Mouse (Mus musculus): ENCODE measurements around the gene Crls1. TPM values are rescaled to one million over a fixed set of nuclear protein-coding genes. Genes with fewer than 3 reads are reported as not detected.

Gene Crls1
- polyA plus RNA-seq, 1 experiment: 76.8 TPM

DNA sequence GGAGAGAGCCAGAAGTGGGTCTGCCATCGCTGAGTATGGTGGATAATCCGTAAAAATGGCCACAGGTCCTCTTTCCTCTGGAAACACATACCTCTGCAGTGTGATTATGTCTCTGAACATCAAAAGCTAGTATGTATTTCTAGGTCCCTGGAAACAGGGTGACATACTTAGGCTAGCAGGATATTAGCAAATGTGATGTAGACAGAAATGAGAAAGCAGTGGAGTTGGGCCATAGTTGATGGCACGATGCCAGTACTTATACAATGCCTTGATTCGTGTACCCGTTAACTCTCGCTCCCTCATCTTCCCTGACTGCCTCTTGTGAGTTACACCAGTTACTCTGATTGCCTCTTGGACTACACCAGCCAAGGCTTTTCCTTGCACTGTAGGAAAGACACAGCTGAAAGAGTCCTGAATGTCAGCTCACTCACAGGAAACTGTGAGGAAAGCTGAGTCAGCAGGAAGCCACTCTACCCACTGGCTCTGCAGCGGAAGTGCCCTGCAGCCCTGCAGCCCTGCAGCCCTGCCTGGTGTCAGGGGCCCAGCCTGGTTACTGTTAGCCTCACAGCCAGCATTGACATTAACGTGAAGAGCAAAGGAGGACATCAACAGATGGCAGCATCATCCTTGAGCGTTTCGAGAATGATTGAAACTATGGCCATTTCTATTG lies 27.3 kb downstream of the Crls1 start:
- TF ChIP-seq GATA1 (IDR thresholded peaks at IDR 0.05; ENCODE audit: low read length): no peak

DNA sequence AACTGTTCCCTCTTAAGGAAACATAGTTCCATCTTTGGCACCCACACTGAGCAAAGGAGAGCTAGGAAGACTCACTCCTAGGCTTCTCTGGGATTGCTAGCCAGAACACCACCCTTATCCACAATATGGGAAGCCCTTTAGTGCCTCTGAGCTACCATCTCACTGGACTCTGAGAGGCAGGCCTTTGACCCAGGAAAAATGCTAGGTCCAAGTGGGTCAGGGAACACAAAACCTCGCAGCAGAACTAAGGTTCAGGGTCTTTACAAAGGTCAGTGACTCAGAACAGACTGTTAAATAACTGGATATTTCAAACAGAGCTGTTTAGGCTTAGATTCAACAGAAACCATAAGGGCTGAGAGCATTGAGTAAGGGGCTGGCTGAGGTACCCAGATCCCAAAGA lies 30.5 kb downstream of the Crls1 start:
- TF ChIP-seq GATA1 (IDR thresholded peaks at IDR 0.05; ENCODE audit: low read length): no peak

DNA sequence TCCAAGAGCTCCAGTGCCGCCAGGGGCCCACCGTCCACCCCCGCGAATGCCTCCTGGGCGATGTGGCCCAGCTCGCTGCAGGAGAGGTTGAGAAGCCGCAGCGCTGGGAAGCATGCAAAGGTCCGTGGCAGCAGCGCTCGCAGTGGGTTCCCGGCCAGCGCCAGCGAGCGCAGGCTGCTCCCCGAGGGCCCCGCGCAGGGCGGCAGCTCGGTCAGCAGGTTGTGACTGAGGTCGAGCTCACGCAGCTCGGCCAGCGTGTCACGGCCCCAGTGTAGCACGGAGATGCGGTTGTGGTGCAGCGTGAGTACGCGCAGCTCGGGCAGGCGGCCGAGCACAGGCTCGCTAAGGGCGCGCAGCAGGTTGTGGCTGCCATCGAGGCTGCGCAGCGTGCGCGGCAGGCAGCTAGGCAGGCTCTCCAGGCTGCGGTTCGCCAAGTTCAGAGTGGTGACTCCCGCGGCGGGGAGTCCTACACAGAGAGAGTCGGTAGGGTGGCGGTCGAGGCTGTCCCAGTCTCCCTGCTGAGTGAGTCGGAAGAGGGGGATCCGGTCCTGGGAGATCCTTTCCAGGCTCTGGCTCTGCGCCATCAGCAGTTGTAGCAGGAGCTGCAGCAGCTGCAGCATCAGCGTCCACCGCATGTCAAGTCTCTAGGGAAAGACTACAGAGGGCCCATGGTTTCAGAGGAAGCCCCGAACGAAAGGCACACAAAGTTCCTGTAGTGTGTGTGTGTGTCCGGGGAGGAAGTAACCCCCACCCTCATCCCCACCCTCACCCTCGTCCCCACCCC lies 33.0 kb downstream of the Crls1 start:
- TF ChIP-seq GATA1 (IDR thresholded peaks at IDR 0.05; ENCODE audit: low read length): no peak

DNA sequence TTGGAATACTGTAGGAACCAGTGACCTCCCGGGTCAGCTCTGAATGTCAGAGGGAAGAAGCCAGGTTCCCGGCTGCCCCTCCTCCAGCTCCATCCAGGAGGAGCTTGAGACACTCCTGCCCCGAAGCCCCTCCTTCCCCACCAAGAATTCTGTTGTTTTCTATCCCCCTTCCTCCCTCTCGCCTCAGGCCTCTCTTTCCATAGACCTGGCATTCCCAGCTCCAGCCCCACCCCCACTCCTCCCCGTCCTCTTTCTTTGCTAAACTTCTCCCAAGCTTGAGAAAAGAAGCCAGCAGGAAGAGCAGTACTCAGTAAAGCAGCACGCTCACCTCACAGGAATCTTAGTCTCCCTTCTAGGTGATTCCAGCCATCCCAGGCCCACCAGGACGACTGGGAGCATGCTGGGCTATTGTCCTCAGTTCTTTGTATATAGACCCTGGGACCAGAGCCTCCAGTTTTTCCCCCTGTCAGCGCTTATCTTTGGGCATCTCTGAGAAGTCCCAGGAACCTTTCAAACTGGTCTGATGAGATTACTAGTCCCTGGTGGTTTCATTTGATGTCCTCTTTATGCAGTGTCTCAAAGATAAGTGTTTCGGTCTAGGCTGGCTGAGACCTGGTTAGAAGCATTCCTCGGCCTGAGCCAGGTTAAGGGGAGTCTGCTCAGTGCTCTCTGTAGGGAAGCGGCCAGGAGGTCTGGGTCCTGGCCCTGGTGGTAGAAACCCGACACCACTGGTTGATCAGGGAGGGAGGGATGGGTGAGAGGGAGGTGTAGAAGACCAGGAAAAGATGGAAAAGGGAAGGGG lies 34.6 kb downstream of the Crls1 start, which contains the start of gene Lrrn4:
Gene Lrrn4 (minus strand): TSS at position 48 of the 802 bp plus-strand sequence.
- TF ChIP-seq GATA1 (IDR thresholded peaks at IDR 0.05; ENCODE audit: low read length): no peak

DNA sequence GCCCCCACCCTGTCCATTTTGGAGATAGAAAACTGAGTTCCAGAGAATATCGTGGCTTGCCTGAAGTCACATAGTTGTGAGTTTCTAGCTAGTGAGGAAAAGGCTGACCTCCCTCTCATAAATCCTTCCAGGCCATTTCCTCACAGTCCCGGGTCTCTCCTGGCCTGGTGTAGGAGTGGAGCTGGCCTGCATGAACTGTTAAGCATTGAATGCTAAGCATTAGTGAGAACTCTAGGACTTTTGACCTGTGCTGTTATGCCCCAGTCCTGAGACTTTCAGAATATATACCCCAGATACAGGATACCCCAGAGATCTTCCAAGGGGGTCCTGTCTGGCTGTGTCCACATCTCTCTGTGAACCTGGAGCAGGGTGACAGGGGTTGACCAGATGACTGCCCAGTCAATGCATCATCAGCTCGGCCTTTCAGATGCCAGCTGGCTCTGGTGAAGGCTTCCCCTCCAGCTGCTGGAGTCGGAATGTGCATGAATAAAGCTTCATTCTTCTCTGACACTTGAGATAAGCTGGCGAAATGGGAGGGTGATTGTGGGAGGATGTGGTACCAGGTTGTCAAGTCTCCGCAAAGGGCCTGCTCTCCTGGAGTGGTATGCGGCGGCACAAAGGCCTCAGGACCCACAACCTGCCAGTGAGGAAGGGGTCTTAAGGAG lies 38.0 kb downstream of the Crls1 start:
- no peak for TF ChIP-seq GATA1 (IDR thresholded peaks at IDR 0.05; ENCODE audit: low read length)

DNA sequence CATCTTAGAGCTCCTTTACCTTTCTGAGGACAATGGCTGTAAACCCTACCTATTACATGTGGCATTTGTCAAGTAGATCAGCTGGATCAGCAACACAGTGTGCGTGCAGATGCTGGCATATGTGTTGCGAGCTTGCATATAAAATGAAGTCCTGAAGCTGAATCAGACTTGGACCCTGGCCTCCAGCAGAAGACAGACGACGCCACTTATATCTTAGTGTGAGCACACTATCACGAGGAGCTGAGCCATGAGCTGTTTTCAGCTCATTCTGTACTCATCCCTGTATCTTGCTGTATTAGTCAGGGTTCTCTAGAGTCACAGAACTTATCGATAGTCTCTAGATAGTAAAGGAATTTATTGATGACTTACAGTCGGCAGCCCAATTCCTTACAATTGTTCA lies 38.8 kb downstream of the Crls1 start:
- TF ChIP-seq GATA1 (IDR thresholded peaks at IDR 0.05; ENCODE audit: low read length): no peak

DNA sequence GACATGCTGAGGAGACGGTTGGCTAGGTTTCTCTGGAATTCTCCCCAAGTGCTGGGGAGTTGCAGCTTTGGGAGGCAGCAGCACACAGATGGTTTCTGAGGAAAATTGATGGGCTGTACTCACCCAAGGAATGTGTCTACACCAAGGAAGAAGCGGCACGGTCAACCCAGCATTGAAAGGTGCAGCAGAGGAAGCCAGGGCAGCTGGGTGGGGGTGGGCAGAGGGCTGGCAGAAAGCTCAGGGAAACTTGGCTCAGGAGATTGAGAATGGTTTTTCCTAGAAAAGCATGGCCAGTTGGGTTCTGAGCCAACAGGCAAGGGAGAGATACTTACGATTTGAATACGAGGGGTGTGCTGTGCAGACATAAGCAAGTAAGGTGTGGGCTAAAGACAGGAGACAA lies 47.4 kb downstream of the Crls1 start:
- TF ChIP-seq GATA1 (IDR thresholded peaks at IDR 0.05; ENCODE audit: low read length): no peak

DNA sequence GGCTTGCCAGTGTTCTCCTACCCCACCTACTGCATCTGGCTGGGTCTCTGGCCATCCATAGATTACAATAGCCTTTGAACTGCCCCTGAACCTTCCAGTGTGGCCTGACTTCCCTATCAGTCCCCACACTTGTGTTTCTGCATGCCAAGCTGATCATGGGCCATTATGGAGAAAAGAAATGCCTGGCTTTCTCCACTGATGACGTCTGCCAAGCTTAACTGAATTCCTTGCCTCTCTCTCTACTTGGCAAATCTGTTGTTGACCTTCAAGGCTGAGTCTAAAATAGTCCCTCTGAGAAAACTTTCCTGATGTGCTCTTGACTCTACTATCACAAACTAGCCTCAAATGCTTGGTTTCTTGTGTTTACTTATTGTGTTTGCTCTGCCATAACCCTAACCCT lies 51.7 kb downstream of the Crls1 start:
- no peak for TF ChIP-seq GATA1 (IDR thresholded peaks at IDR 0.05; ENCODE audit: low read length)

DNA sequence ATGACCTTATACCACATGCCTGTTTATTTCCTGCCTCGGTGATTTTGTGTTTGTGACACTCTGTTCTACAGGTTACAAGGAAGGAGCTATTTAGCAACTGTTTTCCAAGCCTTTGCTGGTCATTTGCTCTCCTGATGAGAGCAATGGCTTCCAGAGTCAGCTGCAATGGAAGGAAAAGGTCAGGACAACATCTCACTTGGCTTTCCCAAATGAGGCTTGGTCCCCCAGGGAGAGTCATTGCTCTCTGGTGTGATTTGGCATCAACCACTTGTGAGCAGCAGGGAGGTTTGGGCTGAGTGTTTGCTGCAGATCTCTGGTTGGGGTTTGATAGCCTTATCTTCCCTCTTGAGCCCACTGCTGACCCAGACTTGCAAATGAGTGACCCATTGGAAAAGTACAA lies 54.1 kb downstream of the Crls1 start:
- TF ChIP-seq GATA1 (IDR thresholded peaks at IDR 0.05; ENCODE audit: low read length): no peak

DNA sequence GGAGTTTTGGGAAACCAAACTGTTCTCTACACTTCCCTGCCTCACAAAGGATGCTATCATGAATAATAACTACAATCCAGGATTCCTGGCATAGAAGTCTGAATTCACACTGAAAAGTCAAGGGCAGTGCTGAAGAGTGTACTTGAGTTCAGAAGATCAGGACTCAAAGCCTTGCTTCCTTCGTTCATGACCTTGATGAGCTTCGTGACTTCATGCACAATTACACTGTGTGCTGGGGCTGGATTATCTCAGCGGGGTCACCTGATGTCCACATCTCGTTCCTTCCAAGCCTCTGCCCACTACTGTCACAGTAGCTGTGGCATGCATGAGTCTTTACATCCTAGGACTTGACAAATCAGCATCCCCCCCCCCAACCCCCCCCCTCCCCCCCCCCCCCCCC lies 55.2 kb downstream of the Crls1 start:
- TF ChIP-seq GATA1 (IDR thresholded peaks at IDR 0.05; ENCODE audit: low read length): no peak

DNA sequence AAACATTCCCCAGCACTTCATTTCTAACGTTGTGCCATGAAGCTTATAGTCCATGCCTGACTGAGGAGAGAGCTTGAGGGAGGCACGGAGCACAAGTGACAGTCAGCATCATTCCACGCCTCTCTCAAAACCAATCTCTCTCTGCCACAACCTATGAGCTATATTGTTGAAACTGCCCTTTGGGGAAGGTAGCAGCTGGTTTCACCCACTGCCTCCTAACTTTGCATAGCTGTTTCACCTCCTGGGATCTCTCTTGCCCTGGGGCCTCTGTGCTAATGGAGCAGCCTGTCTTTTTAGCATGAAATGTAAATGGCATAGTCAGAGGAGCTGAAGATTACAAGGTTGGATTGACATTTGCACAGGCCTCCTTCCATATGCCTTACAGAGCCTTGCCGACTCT lies 55.6 kb downstream of the Crls1 start:
- no peak for TF ChIP-seq GATA1 (IDR thresholded peaks at IDR 0.05; ENCODE audit: low read length)

DNA sequence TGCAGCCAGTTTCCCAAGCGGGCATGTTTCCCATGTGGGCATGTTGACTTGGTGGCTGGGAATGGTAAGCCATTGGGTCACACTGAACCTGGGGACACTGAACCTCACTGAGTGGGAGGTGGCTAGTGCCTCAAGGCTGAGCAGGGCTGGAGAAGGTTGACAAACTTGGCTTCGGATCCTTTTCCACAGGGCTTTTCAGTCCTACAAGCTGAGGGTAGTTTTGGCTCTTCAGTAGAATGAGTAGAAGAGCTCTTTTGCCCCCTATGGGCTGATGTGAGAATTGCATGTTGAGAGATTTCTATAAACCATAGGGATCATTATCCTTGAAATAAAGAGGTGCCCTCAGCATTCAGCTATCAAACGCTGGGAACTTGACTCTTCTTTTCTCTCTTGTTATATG lies 57.0 kb downstream of the Crls1 start:
- TF ChIP-seq GATA1 (IDR thresholded peaks at IDR 0.05; ENCODE audit: low read length): no peak

DNA sequence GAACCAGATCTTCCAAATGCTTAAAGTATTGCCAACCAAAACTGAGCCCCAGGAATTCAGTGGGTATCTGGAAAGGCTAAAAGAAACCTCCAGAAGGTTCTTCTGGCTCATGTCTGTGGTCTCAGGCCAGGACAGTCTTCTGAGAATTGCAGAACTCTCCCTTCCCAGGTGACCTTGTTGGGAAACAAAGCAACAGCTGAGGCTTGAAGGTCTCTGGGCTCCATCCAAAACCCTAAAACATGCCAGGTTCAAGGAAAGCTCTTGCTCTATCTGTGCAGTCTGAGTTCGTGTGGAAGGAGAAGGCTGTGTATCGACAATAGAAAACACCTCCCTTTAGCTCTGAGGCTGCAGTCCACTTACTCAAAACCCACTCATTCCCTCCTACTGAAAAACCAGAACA lies 58.5 kb downstream of the Crls1 start:
- TF ChIP-seq GATA1 (IDR thresholded peaks at IDR 0.05; ENCODE audit: low read length): no peak

DNA sequence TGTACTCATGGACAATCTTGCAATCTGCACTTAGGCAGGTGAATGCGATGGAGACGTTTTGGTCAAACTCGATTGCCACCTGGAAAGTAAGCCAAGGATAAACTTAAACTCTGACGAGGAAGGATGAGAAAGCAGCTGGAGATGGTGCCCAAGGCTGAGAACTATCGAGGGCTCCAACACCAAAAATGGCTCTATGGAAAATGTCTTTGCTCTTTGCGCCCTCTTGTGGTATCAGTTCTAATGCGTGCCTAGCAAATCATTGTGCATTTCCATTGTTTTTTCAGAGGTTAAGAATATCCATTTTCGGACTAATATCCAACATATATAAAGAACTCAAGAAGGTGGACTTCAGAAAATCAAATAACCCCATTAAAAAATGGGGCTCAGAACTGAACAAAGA lies 60.3 kb downstream of the Crls1 start:
- TF ChIP-seq GATA1 (IDR thresholded peaks at IDR 0.05; ENCODE audit: low read length): no peak

DNA sequence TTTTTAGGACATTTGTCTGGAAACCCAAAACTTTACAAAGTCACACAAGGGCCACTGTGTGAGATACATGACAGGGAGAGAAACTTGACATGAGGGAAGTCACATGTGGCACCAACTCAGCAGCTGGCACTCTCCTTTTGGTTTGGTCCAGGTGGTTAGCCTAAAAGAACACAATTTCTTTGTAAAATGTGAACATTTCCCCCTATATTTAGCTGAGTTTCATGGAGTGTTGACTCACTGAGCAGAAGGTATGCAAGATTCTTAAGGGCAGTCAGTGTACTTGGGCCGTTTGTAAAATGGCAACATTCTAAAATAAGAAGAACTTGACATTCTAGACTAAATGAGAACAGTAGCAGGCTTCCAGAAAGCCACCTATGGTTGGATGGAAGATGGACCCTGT lies 68.3 kb downstream of the Crls1 start:
- TF ChIP-seq GATA1 (IDR thresholded peaks at IDR 0.05; ENCODE audit: low read length): no peak

Other genes with a start within 250 kb of the Crls1 start
- gene Shld1, start 159.7 kb upstream of the Crls1 start, polyA plus RNA-seq (2012): 0.87 and 2.7 TPM in 2 replicates
- 0.11 and 0.17 TPM in 2 replicates for gene Chgb, start 65.4 kb upstream of the Crls1 start, polyA plus RNA-seq (2012)
- gene Trmt6, start 30.6 kb upstream of the Crls1 start, polyA plus RNA-seq (2012): 9.6 and 14.7 TPM in 2 replicates
- 3.6 and 4.5 TPM in 2 replicates for gene Mcm8, start 30.5 kb upstream of the Crls1 start, polyA plus RNA-seq (2012)
- gene Lrrn4, start 34.2 kb downstream of the Crls1 start, polyA plus RNA-seq (2012): not detected in 2 replicates
- gene Fermt1, start 99.2 kb downstream of the Crls1 start, polyA plus RNA-seq (2012): not detected in 2 replicates